Mouse (Mus musculus) liver, embryonic 16.5 days (tissue): ENCODE measurements around the gene Ercc6. TPM values are rescaled to one million over a fixed set of nuclear protein-coding genes. Genes with fewer than 3 reads are reported as not detected.

Experiments used
- ATAC-seq: fragments of 200-750 bp; cut with Nextera tagmentation; 2 replicates; pipeline ENCODE4 v1.8.0; 2017; ENCODE audit warnings: low read depth, mild to moderate bottlenecking, moderate number of reproducible peaks, moderate library complexity
- H3K27ac ChIP-seq: fragments of 300-500 bp; sonication (generic); 2 replicates; pipeline ENCODE4 v1.5.1; 2014; ENCODE audit warnings: mild to moderate bottlenecking, low read length
- H3K27me3 ChIP-seq: fragments of 300-500 bp; sonication (generic); 2 replicates; pipeline ENCODE4 v1.6.1; 2014; ENCODE audit warnings: low read depth, low read length, mixed read lengths; ENCODE audit not compliant: control insufficient read depth, insufficient read depth
- H3K36me3 ChIP-seq: fragments of 300-500 bp; sonication (generic); 2 replicates; pipeline ENCODE4 v1.6.1; 2014; ENCODE audit warnings: mild to moderate bottlenecking; ENCODE audit not compliant: control insufficient read depth, insufficient read depth
- H3K4me1 ChIP-seq: fragments of 300-500 bp; sonication (generic); 2 replicates; pipeline ENCODE4 v1.6.1; 2014; ENCODE audit warnings: low read depth, low read length, mixed read lengths; ENCODE audit not compliant: control insufficient read depth
- H3K4me2 ChIP-seq: fragments of 300-500 bp; sonication (generic); 2 replicates; pipeline ENCODE4 v1.6.1; 2014; ENCODE audit warnings: low read depth, low read length, mixed read lengths
- H3K4me3 ChIP-seq: fragments of 300-500 bp; sonication (generic); 2 replicates; pipeline ENCODE4 v1.5.1; 2014; ENCODE audit warnings: low read depth, mild to moderate bottlenecking, low read length
- H3K9ac ChIP-seq: fragments of 300-500 bp; sonication (generic); 2 replicates; pipeline ENCODE4 v1.6.1; 2014; ENCODE audit warnings: low read depth, low read length
- H3K9me3 ChIP-seq: fragments of 300-500 bp; sonication (generic); replicated peaks from 2 replicates; pipeline ENCODE4 v1.6.1; 2016; ENCODE audit warnings: low read length; ENCODE audit not compliant: control insufficient read depth
- WGBS: fragments of 180-500 bp; shearing (Covaris S2); extraction: QIAGEN DNeasy Blood & Tissue Kit; methylation state at CpG from one replicate; pipeline ENCODE4 v1.1.7; 2014; ENCODE audit not compliant: insufficient replicate concordance; 5-methylcytosine and 5-hydroxymethylcytosine counted together
- polyA plus RNA-seq: library from polyadenylated mRNA; unstranded; fragments of >200 nt; fragmentation: Nextera tagmentation; extraction: Ambion mirVana; gene quantifications from 2 replicates; pipeline ENCODE4 v1.2.1, GENCODE M21; 2015

Gene Ercc6
- 5.0 and 5.3 TPM in 2 replicates for polyA plus RNA-seq

- H3K9ac ChIP-seq: peak within 1 kb of the TSS; percentile 77
- WGBS: under 1% methylated on average over 62 of the region's 62 CpGs
Measured at GRCm38 (mm10) chr14:32513336-32514032, at the start of gene Ercc6. Gene Ercc6, plus strand, starts transcription at chr14:32513521.

GRCm38 (mm10) chr14:32464601-32465505 lies 48.5 kb upstream of the Ercc6 start, which contains the start of gene Slc18a3:
Gene Slc18a3, minus strand, starts transcription at chr14:32464850.
- no peak within 1 kb of the TSS for H3K4me2 ChIP-seq
- H3K27me3 ChIP-seq: peaks cover 77% of the 10 kb centered on the region

More at GRCm38 (mm10) chr14:32513336-32514032, at the start of gene Ercc6:
- peak within 1 kb of the TSS; percentile 77 for H3K4me3 ChIP-seq
- H3K9me3 ChIP-seq: no peaks in the 10 kb centered on the region
- no peaks in the 10 kb centered on the region for H3K27me3 ChIP-seq
- peak within 1 kb of the TSS; percentile 67 for H3K4me2 ChIP-seq
- peak; percentile 96 for ATAC-seq
- peaks cover 7% of the 10 kb centered on the region for H3K36me3 ChIP-seq
- H3K4me1 ChIP-seq: peaks cover 18% of the 10 kb centered on the region
- H3K27ac ChIP-seq: peak within 1 kb of the TSS; percentile 71

GRCm38 (mm10) chr14:32465506-32465870 lies 47.8 kb upstream of the Ercc6 start:
- Histone ChIP-seq H3K4me2 (no peak overlapping the region), H3K36me3 (no peaks in the 10 kb centered on the region), H3K27me3 (peaks cover 70% of the 10 kb centered on the region), H3K4me1 (no peaks in the 10 kb centered on the region), H3K27ac (no peak overlapping the region), H3K4me3 (no peak overlapping the region), H3K9me3 (no peaks in the 10 kb centered on the region), H3K9ac (no peak overlapping the region)
- WGBS: 1% methylated on average over 8 of the region's 11 CpGs
- no peak for ATAC-seq

More at GRCm38 (mm10) chr14:32464601-32465505, 48.5 kb upstream of the Ercc6 start, which contains the start of gene Slc18a3:
- Histone ChIP-seq H3K9me3 (no peaks in the 10 kb centered on the region), H3K4me3 (no peak within 1 kb of the TSS), H3K27ac (no peak within 1 kb of the TSS), H3K36me3 (no peaks in the 10 kb centered on the region), H3K9ac (no peak within 1 kb of the TSS), H3K4me1 (no peaks in the 10 kb centered on the region)
- no peak for ATAC-seq
- WGBS: 2% methylated on average over 70 of the region's 70 CpGs

- Histone ChIP-seq H3K36me3 (no peaks in the 10 kb centered on the region), H3K27me3 (peaks cover 66% of the 10 kb centered on the region), H3K9me3 (no peaks in the 10 kb centered on the region), H3K4me3 (no peak within 1 kb of the TSS), H3K4me1 (no peaks in the 10 kb centered on the region), H3K9ac (no peak within 1 kb of the TSS), H3K4me2 (no peak within 1 kb of the TSS), H3K27ac (no peak within 1 kb of the TSS)
- 8% methylated on average over 13 of the region's 13 CpGs for WGBS
- ATAC-seq: no peak
Measured at GRCm38 (mm10) chr14:32465889-32466288, 47.4 kb upstream of the Ercc6 start, which contains the start of gene Chat. Gene Chat, minus strand, starts transcription at chr14:32465989.

- H3K9ac ChIP-seq: no peak overlapping the region
- 5% methylated on average over 5 of the region's 5 CpGs for WGBS
- no peak overlapping the region for H3K27ac ChIP-seq
- H3K4me1 ChIP-seq: no peaks in the 10 kb centered on the region
- no peaks in the 10 kb centered on the region for H3K9me3 ChIP-seq
- no peaks in the 10 kb centered on the region for H3K36me3 ChIP-seq
- H3K4me3 ChIP-seq: no peak overlapping the region
- H3K4me2 ChIP-seq: no peak overlapping the region
- ATAC-seq: no peak
- H3K27me3 ChIP-seq: peaks cover 49% of the 10 kb centered on the region
Measured at GRCm38 (mm10) chr14:32467606-32468005, 45.7 kb upstream of the Ercc6 start.

- 12% methylated on average over 4 of the region's 4 CpGs for WGBS
- Histone ChIP-seq H3K9me3 (no peaks in the 10 kb centered on the region), H3K27ac (no peak overlapping the region), H3K27me3 (no peaks in the 10 kb centered on the region), H3K4me3 (no peak overlapping the region), H3K4me1 (no peaks in the 10 kb centered on the region), H3K4me2 (no peak overlapping the region), H3K36me3 (no peaks in the 10 kb centered on the region), H3K9ac (no peak overlapping the region)
- ATAC-seq: no peak
Measured at GRCm38 (mm10) chr14:32472996-32473395, 40.3 kb upstream of the Ercc6 start.

- no peak for ATAC-seq
- Histone ChIP-seq H3K27me3 (no peaks in the 10 kb centered on the region), H3K9ac (no peak overlapping the region), H3K4me1 (no peaks in the 10 kb centered on the region), H3K9me3 (no peaks in the 10 kb centered on the region), H3K36me3 (no peaks in the 10 kb centered on the region), H3K27ac (no peak overlapping the region), H3K4me2 (no peak overlapping the region), H3K4me3 (no peak overlapping the region)
- 41% methylated on average over 6 of the region's 6 CpGs for WGBS
Measured at GRCm38 (mm10) chr14:32476559-32476958, 36.8 kb upstream of the Ercc6 start.

- Histone ChIP-seq H3K9me3 (no peaks in the 10 kb centered on the region), H3K4me2 (no peak overlapping the region), H3K36me3 (no peaks in the 10 kb centered on the region), H3K27ac (no peak overlapping the region), H3K4me1 (no peaks in the 10 kb centered on the region), H3K27me3 (no peaks in the 10 kb centered on the region), H3K4me3 (no peak overlapping the region), H3K9ac (no peak overlapping the region)
- ATAC-seq: no peak
- WGBS: 44% methylated on average over 1 of the region's 1 CpGs
Measured at GRCm38 (mm10) chr14:32477581-32477980, 35.7 kb upstream of the Ercc6 start.
